Mouse (Mus musculus): ENCODE measurements around the gene Kctd14.

DNA sequence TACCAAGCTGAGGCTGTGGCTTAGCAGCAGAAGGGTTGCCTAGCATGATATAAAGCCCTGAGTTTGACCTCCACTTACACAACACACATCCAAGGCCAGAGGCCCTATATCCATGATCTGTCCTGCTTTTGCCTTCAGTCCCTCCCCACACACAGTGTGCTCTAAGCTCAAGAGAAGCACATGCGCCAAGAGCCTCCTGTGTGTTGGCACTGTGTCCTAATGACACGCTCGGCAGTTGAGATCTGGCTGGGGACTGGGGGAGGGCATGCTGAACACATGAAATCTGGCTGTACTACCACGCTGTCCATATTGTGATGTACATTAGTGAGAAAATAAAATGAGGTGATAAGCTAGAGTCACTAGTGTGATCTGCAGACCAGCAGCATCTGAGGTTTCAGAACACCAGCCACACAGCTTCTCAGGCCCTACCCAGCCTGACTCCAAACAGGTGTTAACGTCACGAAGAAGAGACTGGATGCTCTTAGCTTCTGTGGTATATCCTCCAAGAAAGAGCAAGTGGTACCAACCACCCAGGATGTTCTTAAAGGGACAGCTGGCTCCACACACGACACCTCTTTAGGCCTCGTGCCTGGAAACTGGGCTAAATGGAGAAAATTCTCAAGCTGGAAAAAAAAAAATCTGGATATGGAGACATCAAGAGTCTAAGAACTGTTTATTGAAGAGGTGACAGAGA is 30.0 kb upstream of the Kctd14 start:
- TF ChIP-seq EP300 (IDR thresholded peaks at IDR 0.05; ENCODE audit: low read depth) (no peak), CTCF (IDR thresholded peaks at IDR 0.05; ENCODE audit: low read depth) (no peak)
